Mouse (Mus musculus) kidney, adult 9 months (tissue): ENCODE data around the gene AA792892.
"Not testable (repeated sequence)": the region's sequence is repeated elsewhere in the genome, so short reads cannot be mapped to it uniquely, and the experiment has no call there.

Experiments used
- DNase-seq: peaks from one replicate; pipeline ENCODE4 v3.0.0; 2022

AA792892 gene

GRCm38 (mm10) chr5:94339449-94339848 is at the start of gene AA792892:
AA792892 (plus strand) TSS chr5:94339749.
- not testable (repeated sequence) for DNase-seq

- not testable (repeated sequence) for DNase-seq
Observed at GRCm38 (mm10) chr5:94306696-94307095, 32.9 kb upstream of the AA792892 start, which contains the start of gene A430089I19Rik. A430089I19Rik (minus strand) TSS chr5:94306796.

GRCm38 (mm10) chr5:94314135-94314534 is 25.4 kb upstream of the AA792892 start, which contains the start of gene Gm6502:
Gm6502 (plus strand) TSS chr5:94314435.
- DNase-seq = not testable (repeated sequence)
